Mouse (Mus musculus) brain, adult 2 months (tissue): ENCODE data around the gene Armh3.
"Not testable (repeated sequence)": the region's sequence is repeated elsewhere in the genome, so short reads cannot be mapped to it uniquely, and the experiment has no call there.

ENCODE experiments used
- DNase-seq: peaks from one replicate; pipeline ENCODE4 v3.0.0; 2011; ENCODE audit warnings: low read depth, low spot score

The Armh3 gene

DNA sequence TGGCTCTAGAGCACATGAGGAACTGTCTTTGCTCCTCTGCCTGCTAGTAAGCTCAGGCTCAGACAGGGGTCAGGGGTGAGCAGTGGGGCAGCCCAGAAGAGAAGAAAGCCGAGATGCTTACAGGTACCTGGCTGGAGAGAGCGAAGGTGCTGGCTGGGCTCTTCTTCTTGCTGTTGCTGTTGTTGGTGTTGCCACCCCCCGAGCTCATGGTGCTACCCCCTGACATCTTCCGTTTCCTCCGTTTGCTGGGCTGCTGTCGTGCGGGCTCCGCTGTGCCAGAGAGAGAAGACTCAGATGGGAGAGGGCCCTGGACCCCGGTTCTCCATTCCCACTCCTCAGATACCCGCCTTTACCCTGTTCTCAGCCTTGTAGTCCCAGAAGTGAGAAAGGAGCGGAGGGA lies 35.6 kb upstream of the Armh3 start:
- no peak for DNase-seq

DNA sequence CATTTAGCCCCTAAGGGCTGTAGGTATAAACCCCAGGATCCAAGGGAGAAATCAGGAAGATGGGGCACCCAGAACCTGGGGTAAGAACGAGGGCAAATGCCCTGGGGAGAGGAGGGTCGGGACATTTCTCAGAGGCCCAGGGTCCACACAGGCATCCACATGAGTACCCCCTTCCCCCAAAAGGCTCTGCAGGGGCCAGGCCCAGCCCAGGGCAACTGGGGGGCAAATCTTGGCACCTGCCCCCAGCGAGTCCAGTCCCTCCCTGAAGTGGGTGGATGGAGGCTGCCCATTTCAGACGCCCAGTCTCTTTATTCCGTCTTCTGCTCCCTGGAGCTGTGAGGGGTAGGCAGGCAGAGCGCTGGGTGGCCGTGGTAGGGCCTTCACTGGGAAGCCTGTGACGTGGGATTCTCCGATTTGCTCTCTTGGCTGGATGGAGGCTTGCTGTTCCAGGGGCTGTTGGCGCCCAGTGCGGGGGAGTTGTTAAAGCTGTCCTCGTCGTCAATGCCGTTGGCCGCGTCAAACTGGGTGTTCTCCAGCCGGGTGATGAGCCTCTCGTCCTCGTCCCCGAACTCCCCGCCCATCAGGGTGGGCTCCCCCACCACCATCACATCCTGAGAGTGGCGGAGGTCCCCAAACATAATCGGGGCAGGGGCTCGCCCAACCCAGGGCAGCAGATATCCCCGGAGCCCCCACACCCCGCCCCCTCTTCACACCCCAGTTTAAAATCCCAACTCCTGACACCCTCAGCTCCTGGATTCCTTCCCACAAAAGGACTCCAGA lies 34.6 kb upstream of the Armh3 start:
- peak; percentile 58 for DNase-seq

DNA sequence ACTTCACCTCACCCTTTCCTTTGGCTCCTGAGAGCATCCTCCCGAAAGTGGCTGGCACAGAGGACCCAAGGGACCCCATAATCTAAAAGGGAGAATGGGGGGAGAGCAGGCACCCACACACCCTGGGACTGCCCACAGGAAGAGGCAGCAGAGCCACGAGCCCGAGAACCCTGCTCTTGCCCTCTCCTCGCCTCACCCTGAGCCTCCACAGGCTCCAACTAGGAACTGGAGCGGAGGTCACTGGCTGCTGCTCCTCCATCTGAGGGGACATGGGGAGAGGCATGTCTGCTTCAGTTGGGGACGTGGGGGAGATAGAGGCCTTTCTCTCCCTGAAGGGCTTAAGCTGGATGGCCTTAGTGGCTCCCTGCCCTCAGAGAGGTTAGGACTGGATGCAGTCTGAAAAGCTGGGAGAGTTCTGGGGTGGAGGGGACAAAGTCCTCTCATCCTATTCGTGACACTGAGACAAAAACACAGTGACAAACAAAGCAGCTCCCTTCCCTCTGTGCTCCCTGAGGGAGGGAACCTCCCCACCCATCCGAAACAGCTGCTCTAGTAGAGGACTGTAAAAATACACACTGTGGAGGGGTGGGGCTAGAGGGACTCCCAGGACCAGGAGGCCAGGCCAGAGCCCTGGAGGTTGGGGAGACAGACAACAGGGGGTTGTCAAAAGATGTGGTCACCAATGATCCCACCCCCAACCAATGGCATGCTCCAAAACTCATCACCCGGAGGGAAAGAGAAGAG lies 33.6 kb upstream of the Armh3 start:
- no peak for DNase-seq

DNA sequence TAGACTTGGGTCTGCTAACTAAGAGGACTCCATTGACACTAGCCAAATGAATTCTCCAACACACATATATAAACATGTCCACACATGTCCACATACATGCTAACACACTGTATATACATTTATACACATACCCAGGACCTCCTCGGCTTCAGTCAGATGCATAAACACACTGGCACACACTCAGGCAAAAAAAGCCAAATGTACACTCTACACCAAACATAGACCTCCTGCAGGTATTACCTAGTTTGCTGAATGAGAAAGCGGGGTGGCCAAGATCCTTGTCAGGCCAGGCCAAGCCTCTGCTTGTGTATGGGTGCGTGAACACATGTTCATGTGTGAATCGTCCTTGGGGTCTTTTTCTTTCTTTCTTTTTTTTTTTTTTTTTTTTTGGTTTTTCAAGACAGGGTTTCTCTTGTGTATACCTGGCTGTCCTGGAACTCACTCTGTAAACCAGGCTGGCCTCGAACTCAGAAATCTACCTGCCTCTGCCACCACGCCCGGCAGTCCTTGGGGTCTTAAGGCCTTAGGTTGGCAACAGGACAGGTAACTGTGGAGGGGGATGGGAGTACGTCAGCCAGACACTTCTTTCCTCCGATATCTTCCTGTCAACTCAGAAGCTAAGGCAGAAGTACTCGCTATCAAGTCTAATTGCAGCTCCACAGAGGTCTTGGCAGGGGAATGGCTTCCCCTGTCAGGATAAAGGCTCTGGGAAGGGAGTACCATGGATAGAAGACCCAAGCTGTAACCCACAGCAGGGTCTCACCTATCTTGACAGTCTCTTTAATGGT lies 32.1 kb upstream of the Armh3 start:
- DNase-seq: no peak

DNA sequence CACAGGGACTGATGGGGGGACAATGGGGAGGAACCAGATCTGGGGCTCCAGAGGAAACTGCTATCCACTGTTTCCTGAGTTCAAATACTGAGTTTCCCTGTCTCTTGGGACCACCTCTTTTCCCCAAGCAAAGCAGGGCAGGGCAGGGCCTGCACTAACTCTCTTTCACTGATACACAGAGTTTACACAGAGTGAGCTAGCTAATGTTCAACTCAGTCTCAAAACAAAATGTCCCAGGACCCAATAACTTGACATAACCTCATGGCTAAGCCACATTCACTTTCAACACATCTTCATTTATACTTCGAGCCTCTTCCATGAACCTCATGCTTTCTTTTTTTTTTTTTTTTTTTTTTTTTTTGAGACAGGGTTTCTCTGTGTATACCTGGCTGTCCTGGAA lies 31.4 kb upstream of the Armh3 start:
- no peak for DNase-seq

DNA sequence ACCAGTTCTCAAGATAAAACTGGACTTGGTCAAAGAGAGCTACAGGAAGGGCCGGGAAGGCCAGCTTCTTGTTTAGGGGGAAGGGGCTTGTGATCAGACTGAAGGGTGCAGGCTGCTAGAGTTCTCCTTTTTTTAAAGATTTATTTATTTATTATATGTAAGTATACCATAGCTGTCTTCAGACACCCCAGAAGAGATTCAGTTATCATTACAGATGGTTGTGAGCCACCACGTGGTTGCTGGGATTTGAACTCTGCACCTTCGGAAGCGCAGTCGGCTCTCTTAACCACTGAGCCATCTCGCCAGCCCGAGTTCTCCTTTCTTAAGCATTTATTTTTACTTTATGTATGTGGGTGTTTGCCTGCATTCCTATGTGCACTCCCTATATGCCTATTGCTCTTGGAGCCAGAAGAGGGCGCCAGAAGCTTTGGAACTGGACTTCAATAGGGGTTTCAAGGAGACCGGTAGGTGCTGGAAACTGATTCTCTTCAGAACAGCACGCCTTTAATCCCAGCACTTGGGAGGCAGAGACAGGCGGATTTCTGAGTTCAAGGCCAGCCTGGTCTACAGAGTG lies 30.5 kb upstream of the Armh3 start:
- DNase-seq: no peak

DNA sequence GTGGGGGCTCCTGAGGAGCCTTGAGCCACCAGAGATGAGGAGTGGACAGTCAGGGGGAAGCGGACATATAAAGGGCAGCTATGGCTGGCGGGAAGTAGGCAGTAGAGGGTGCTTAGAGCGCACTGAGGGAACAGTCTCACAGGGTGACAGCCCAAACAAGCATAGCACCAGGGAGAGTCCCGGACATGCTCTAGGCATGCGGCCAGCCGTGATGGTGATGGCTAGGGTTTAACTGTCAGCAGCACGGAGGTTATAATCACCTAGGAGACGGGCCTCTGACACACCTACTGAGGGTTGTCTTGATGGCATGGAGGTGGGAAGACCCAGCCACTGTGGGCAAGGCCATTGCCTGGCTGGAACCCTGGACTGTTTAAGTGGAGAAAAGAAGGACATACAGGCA lies 28.3 kb upstream of the Armh3 start:
- DNase-seq: no peak

DNA sequence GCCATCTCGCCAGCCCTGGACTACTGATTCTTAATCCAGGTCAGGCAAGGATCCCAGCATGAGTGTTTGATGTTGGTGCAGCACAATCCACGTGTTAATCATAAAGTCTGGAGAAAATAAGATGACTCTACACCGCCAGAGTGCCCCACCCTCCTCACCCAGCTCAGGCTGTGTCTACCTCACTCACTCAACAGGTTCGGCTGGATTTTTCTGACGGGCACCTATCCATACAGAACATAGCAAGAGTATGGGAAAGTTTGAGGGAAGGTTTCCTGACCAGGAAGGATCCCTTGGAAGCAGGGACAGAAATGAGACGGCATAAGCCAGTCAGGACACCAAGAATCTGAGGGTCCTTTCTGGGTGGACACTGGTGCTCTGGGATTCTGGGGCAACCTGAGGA lies 26.7 kb upstream of the Armh3 start:
- no peak for DNase-seq

DNA sequence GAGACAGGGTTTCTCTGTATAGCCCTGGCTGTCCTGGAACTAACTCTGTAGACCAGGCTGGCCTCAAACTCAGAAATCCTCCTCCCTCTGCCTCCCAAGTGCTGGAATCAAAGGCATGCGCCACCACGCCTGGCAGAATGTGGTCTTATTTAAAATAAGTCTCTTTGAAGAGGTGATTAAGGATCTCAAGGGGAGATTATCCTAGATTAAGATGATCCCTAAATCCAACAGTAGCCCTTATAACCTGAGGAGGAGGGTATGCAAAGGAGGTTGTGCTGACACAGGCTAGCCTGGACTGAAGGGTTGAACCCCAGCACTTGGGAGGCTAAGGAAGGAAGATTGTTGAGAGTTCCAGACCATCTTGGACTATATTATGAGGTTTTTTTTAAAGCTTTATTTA lies 17.7 kb upstream of the Armh3 start:
- no peak for DNase-seq

DNA sequence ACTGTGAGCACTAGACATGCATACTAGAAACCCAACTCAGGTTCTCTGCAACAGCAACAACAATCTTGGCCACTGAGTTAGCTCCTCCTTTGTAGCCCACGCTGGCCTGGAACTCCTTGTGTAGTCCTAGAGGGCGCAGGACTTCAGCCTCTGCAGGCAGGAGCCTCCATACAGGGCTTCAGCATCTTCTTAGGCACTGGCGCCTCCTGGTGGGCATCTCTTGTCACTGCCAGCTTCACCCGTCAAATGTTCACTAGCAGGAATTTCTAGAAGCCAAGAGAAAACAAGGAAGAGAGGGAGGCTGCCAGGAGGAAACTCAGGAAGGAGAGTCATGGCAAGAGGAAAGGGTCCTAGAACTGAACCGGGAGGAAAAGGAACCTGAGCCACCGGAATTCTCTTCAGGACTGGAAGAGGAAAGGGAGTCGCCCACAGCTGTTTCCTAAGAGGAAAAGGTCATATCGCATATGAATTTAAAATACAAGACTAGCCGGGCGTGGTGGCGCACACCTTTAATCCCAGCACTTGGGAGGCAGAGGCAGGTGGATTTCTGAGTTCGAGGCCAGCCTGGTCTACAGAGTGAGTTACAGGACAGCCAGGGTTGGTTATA lies 16.4 kb upstream of the Armh3 start:
- peak; percentile 94 for DNase-seq

DNA sequence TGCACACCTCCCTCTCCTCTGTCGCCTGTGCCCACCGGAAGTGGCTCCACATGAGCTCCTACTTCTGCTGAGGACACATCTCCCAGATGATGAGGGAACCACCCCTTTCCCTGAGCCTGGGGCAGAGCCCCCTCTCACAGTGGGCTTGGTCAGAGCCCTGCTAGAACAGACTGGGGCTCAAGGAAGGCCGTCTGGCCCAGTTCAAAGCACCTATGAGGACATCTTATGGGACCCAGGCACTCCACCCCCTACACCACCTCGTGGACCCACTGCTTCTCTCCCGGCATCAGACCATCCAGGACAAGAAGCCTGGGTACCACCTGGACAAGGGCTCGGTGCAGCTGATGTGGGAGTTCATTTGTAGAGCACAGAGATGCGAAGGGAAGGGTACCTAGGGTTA lies 7.4 kb upstream of the Armh3 start:
- DNase-seq: no peak

DNA sequence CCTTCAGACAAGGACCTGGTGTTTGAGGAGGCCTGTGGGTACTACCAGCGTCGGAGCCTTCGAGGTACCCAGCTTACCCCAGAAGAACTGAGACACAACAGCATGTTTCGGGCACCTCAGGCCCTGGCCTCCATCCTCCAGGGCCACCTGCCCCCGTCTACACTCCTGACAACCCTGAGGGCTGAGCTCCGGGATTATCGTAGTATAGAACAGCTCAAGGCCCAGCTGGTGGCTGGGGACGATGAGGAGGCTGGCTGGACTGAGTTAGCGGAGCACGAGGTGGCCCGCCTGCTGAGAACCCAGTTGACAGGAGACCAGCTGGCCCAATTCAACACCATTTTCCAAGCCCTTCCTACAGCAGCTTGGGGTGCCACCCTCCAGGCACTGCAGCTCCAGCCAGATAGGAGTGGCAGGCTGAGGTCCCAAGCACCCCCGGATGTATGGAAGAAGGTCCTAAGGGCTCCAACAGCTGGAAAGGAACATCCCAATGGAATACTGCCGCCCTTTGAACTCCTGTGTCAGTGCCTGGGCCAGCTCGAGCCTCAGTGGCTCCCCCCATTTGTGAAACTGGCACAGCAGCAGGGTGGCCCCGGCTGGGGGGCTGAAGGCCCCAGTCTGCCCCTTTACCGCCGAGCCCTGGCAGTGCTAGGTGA lies 6.7 kb upstream of the Armh3 start:
- no peak for DNase-seq

DNA sequence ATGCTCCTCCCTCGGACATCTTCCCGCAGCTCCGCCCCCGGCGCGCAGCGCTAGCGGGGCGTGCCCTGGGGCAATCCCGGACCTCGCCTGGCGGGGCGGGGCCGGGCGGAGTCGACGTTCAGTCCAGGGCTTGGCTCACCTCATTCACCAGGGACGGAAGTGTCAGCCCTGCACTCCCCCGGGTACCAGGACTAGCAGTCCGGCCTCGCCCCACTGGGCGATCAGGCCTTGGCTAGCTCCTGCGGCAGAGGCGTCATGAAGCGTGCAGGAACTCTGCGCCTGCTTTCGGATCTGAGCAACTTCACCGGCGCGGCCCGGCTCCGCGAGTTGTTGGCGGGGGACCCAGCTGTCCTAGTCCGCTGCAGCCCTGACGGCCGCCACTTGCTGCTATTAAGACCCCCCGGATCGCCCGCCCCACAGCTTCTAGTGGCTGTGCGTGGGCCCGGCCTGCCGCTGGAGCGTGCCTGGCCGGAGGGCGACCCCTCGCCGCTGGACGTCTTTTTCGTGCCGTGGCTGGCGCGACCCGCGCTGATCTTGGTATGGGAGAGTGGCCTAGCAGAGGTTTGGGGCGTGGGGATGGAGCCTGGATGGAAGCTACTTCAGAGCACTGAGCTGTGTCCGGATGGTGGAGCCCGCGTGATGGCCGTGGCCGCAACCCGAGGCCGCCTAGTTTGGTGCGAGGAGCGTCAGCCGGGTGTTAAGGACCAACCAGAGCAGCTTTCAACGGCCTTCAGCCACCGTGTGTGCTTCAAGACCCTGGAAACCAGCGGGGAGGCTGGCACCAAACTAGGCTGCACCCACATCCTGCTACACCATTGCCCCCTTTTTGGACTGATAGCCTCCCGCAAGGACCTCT lies 5.3 kb upstream of the Armh3 start, which contains the start of gene Hps6:
TSS of gene Hps6 (plus strand) at position 138 of the 856 bp plus-strand sequence.
- DNase-seq: peak; percentile 88

DNA sequence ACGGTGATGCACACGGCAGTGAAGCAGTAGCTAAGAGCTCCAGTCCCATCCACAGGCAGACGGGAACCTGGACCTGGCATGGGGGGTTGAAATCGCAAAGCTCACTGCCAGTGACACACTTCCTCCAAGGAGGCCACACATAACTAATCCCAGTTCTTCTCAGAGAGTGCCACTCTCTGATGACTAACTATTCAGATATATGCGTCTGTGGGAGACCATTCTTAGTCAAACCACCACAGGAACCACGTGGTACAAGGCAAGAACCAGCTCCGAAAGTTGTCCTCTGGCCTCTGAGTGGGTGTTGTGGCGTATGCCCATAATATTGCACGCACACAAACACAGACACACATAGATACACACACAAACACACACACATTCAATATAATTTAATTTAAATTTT lies 4.0 kb upstream of the Armh3 start:
- DNase-seq: no peak

DNA sequence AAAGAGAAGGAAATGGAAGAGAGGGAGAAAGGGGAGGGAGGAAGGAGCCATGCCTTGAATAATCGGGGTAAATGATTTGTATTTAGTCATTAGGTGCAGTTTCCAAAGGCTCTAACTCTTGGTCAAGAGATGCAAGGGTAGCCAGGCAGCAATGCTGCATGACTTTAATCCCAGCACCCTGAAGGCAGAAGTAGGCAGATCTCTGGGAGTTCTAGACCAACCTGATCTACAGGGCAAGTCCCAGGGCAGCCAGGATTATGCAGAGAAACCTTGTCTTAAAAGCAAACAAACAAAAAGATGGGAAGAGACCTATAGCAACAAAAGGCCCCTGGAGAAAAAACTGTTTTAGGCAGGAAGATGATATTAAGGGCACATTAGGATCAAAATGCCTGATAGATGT lies 1.1 kb upstream of the Armh3 start:
- no peak for DNase-seq

DNA sequence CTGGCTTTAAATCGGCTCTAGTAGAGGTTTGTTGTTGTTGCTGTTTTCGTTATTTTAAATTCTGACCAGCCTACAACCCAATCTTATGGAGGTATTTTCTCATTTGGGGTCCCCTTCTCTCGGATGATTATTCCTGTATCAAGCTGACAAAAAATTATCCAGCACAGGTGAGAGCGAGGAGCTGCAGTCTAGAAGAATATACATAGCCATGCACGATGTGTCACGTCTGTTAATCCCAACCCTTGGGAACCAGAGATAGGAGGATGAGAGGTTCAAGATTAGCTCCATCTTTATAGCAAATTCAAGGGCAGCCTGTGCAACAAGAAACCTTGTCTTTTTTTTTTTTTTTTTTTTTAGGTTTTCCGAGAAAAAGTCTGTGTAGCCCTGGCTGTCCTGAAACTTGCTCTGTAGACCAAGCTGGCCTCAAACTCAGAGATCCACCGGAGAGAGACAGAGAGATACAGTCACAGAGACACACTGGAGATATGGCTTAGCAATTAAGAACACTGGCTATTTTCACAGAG lies 468 bp upstream of the Armh3 start:
- DNase-seq: no peak

DNA sequence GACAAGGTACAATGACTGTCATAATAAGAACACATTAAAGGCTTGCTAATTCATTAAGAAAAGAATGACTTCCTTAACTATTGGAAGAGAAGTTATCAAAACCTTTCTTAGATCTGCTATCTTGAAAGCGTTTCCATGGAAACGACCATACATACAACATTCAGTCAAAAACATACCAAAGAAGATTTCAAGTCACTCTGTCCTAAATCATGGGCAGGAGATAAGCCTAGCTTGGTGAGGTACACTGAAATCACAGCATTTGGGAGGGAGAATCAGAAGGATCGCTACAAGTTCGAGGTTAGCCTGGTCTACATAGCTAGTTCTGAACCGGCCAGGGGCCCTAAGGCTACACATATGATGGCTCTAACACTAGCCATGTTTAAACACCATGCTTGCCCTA lies 923 bp downstream of the Armh3 start:
- DNase-seq: no peak

DNA sequence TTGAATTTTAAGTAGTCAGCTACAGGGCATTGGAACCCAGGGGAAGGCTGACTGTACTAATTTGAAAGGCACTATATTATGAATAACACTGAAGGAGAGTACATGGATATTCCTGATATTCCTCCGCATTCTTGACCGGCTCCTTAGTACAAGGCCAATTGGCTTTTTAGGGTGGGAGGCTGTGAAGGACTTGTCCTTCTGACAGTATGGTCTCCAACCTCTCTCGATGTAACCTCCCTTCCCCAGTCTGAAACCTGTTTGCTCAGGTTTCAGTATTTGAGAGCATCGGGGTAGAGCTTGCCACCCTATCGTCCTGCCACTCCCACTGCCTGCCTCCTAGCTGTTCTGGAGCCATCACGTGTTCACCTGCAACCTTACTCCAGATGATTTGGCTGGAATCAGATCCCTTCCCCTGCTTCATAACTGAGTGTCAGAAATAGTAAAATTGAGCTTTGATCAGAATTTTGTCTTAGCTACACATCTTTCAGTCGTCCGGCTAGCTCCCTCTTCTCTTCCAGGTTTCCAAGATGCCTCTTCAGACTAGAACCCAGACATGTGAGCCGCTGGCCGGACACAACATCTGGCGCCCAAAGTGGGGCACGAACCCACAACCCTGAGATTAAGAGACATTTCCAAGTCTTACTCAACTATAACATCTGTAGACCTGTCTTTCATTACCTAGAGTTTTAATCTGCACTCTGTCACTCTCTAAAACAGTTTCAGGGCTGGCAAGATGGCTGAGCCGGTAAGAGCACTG lies 4.1 kb downstream of the Armh3 start:
- DNase-seq: no peak

DNA sequence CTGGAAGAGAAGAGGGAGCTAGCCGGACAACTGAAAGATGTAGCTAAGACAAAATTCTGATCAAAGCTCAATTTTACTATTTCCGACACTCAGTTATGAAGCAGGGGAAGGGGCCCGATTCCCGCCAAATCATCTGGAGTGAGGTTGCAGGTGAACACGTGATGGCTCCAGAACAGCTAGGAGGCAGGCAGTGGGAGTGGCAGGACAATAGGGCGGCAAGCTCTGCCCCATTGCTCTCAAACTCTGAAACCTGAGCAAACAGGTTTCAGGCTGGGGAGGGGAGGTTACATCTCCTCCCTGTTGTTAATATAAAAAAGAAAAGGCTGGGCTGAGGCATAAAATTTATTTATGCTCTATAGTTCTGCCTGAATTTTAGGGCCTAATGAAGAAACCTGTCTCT lies 4.8 kb downstream of the Armh3 start:
- not testable (repeated sequence) for DNase-seq
